Mouse (Mus musculus) pancreas, adult 10 weeks (tissue): ENCODE results near the gene Nt5c1a. TPM values are rescaled to one million over a fixed set of nuclear protein-coding genes. Genes with fewer than 3 reads are reported as not detected.

Experiments used
- polyA plus RNA-seq: library from polyadenylated mRNA; stranded (reverse); fragments of 350-450 nt; fragmentation: Illumina TruSeq; extraction: RNeasy Lipid Tissue Mini Kit (QIAGEN cat#74804); gene quantifications from one replicate; pipeline ENCODE4 v1.2.3, GENCODE M21; 2015; ENCODE audit warnings: low read depth, low replicate concordance; ENCODE audit not compliant: insufficient read depth

The Nt5c1a gene
- polyA plus RNA-seq: not detected

DNA sequence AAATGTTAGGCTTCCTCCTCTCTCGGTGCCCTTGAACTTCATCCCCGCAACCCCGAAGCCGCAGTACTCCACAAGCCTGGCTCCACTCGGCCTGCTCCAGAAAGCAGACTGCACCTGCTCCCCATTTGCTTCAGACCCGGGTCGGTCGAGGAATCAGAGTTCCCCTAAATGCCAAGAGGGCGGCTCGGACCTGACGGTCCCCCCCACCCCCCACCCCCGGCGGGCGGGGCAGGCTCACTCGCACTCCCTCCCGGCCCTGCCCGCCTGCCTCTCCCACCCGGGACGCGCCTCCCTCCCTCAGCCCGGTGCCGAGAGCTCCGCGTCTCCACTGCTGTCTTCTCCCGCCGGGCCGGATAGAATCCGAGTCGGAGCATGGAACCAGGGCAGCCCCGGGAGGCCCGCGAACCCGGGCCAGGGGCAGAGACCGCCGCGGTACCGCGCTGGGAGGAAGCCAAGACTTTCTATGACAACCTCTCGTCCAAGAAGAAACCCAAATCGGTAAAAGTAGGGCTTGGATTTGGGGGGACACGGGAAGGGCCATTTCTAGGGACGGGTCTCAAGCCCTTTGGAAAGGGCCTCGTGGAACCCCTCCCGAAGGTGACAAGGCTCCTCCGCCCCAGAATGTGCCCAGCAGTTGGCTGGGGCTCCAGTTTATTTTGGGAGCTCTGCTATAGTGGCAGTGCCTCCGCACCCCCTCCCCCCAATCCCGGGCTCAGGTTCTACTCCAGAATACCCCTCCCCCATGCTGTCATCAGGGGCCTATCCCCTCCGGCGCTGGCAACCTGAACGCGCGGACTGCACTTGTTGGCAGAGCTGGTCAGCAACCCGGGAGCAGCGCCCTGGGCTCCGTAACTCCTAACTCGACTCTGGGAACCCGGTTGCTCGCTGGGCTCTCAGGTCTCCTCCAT, at the start of gene Nt5c1a:
Gene Nt5c1a, plus strand, starts transcription at position 319 of the 908 bp plus-strand sequence.

DNA sequence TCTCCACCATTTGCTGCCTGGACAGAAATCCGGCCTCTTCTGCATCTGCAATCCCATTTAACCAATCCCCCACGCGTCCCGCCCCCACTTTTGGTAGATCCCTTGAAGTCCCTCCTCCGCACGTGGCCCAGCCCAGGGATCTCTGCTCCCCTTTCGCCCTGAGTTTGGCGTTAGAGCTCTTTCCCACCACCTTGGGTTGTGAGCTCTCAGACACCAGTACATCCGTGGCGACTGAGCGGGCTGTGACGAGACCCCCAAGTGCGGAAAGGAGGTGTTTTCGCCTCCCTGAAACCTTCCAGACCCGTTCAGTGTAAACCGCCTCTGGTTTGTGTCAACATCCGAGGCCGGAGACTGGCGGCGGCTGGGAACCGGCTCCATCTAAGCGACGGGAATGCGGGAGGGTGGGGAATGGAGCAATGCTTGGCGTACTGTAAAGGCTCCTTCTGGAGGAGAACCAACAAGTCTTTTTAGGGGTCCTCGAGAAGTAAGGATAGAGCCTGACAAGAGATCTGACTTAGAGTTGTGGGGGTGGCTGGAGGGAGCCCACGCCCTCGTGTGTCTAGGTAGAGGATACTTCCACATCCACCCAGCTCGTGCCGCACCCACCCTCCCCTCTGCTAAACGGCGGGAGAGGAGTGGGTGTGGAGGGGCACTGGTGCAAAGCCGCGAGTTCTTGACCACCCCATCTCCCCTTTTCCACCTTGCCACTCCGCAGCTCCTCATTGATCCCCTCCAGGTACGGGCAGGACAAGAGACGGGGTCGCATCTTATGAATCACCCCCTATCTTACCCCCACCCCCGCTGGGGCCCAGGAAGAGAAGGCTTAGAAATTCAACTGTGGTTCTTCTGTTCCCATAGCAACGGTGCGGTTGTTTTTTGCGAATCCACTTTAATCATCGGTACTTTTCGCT, 18.7 kb upstream of the Nt5c1a start, which contains the start of gene Hpcal4:
Gene Hpcal4, plus strand, starts transcription at position 900 of the 911 bp plus-strand sequence.

DNA sequence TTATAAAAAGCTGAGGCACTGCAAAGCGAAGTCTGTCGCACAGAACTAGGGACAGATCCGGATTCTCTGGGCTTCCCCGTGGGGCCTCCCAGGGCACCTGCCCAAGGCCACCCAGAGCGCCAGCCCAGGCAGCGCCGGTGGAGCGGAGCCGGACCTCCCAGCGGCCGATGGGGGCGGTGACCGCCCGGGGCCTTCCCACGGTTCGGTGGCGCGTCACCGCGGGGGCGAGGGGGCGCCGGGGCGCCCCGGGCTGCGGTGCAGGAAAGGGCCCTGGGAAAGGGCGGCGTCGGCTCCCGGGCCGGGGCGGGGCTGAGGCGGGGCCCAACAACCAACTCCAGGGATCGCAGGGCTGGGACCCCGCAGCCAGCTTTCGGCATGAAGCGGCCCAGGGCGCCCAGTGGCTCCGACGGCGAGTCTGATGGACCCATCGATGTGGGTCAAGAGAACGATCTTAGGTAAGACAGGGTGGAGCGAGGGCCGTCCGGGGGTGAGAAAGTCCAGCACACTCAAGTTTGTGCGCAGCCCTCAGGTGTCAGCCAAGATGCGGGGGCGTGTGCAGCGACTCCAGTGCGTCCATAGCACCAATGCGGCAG, 32.3 kb downstream of the Nt5c1a start, which contains the start of gene Heyl:
Gene Heyl, plus strand, starts transcription at position 65 of the 593 bp plus-strand sequence.

GRCm38 (mm10) chr4:123261721-123262401, 60.6 kb downstream of the Nt5c1a start, which contains the start of gene Pabpc4:
TSS of gene Pabpc4 (plus strand) at chr4:123262351.

Other genes starting within 250 kb of the Nt5c1a start
- gene Mfsd2a, start 240.3 kb upstream of the Nt5c1a start, polyA plus RNA-seq: not detected
- gene Mycl, start 205.9 kb upstream of the Nt5c1a start, polyA plus RNA-seq: not detected
- gene Trit1, start 184.9 kb upstream of the Nt5c1a start, polyA plus RNA-seq: 6.7 TPM
- not detected for gene Bmp8b, start 96.3 kb upstream of the Nt5c1a start, polyA plus RNA-seq
- gene Oxct2b, start 85.2 kb upstream of the Nt5c1a start, polyA plus RNA-seq: not detected
- gene Ppie, start 61.6 kb upstream of the Nt5c1a start, polyA plus RNA-seq: 10.2 TPM
- gene Hpcal4, start 18.3 kb upstream of the Nt5c1a start, polyA plus RNA-seq: 0.39 TPM
- 3.2 TPM for gene Heyl, start 32.1 kb downstream of the Nt5c1a start, polyA plus RNA-seq
- 116 TPM for gene Pabpc4, start 60.8 kb downstream of the Nt5c1a start, polyA plus RNA-seq
- not detected for gene Oxct2a, start 122.1 kb downstream of the Nt5c1a start, polyA plus RNA-seq
- gene Bmp8a, start 141.7 kb downstream of the Nt5c1a start, polyA plus RNA-seq: not detected